Mouse (Mus musculus) neural tube, embryonic 12.5 days (tissue): ENCODE results near the gene Tmtc2. TPM values are rescaled to one million over a fixed set of nuclear protein-coding genes. Genes with fewer than 3 reads are reported as not detected.

Experiments
- ATAC-seq: fragments of 200-750 bp; cut with Nextera tagmentation; 2 replicates; pipeline ENCODE4 v1.8.0; 2017; ENCODE audit warnings: low read depth, mild to moderate bottlenecking, moderate TSS enrichment, moderate library complexity; ENCODE audit not compliant: low FRiP score
- H3K27ac ChIP-seq: fragments of 300-500 bp; sonication (generic); 2 replicates; pipeline ENCODE4 v1.5.1; 2016
- H3K27me3 ChIP-seq: fragments of 300-500 bp; sonication (generic); replicated peaks from 2 replicates; pipeline ENCODE4 v1.6.1; 2016; ENCODE audit warnings: mild to moderate bottlenecking
- H3K36me3 ChIP-seq: fragments of 300-500 bp; sonication (generic); 2 replicates; pipeline ENCODE4 v1.6.1; 2016; ENCODE audit warnings: mild to moderate bottlenecking
- H3K4me1 ChIP-seq: fragments of 300-500 bp; sonication (generic); 2 replicates; pipeline ENCODE4 v1.6.1; 2016
- H3K4me2 ChIP-seq: fragments of 300-500 bp; sonication (generic); replicated peaks from 2 replicates; pipeline ENCODE4 v1.6.1; 2016; ENCODE audit warnings: mild to moderate bottlenecking
- H3K4me3 ChIP-seq: fragments of 300-500 bp; sonication (generic); 2 replicates; pipeline ENCODE4 v1.5.1; 2016
- H3K9ac ChIP-seq: fragments of 300-500 bp; sonication (generic); 2 replicates; pipeline ENCODE4 v1.6.1; 2016; ENCODE audit warnings: mild to moderate bottlenecking
- H3K9me3 ChIP-seq: fragments of 300-500 bp; sonication (generic); 2 replicates; pipeline ENCODE4 v1.6.1; 2016; ENCODE audit warnings: mild to moderate bottlenecking
- WGBS: fragments of 180-500 bp; shearing (Covaris S2); methylation state at CpG from one replicate; pipeline ENCODE4 v1.1.7; 2016; 5-methylcytosine and 5-hydroxymethylcytosine counted together
- polyA plus RNA-seq: library from polyadenylated mRNA; unstranded; fragments of >200 nt; fragmentation: Nextera tagmentation; extraction: Ambion mirVana; gene quantifications from 2 replicates; pipeline ENCODE4 v1.2.1, GENCODE M21; 2016

Tmtc2 gene
- polyA plus RNA-seq, 1 experiment from 2014 or later, result 16.2 TPM

GRCm38 (mm10) chr10:105509146-105509895 is 64.9 kb downstream of the Tmtc2 start:
- Histone ChIP-seq H3K9me3 (no peaks in the 10 kb centered on the region), H3K9ac (peak overlapping the region; percentile 5; the same call in 1 of the 2 replicates), H3K27me3 (no peaks in the 10 kb centered on the region), H3K4me3 (peak overlapping the region; percentile 7; the same call in 1 of the 2 replicates), H3K4me1 (peaks cover 25% of the 10 kb centered on the region), H3K27ac (no peak overlapping the region), H3K36me3 (peaks cover 4% of the 10 kb centered on the region; the same call in 1 of the 2 replicates), H3K4me2 (peak overlapping the region; percentile 52)
- WGBS, result 33% methylated on average over 11 of the region's 12 CpGs
- ATAC-seq, result peak; percentile 46

- H3K9me3 ChIP-seq, result no peaks in the 10 kb centered on the region
- peaks cover 4% of the 10 kb centered on the region; the same call in 1 of the 2 replicates for H3K36me3 ChIP-seq
- no peak overlapping the region for H3K9ac ChIP-seq
- ATAC-seq, result no peak
- no peak overlapping the region for H3K4me2 ChIP-seq
- H3K27ac ChIP-seq, result no peak overlapping the region
- peaks cover 25% of the 10 kb centered on the region for H3K4me1 ChIP-seq
- 56% methylated on average over 3 of the region's 3 CpGs for WGBS
- no peak overlapping the region for H3K4me3 ChIP-seq
- no peaks in the 10 kb centered on the region for H3K27me3 ChIP-seq
Measured at GRCm38 (mm10) chr10:105507982-105508786, 66.1 kb downstream of the Tmtc2 start.

- H3K4me2 ChIP-seq, result no peak overlapping the region
- no peaks in the 10 kb centered on the region for H3K9me3 ChIP-seq
- H3K36me3 ChIP-seq, result peaks cover 4% of the 10 kb centered on the region; the same call in 1 of the 2 replicates
- no peak overlapping the region for H3K27ac ChIP-seq
- no peak overlapping the region for H3K4me3 ChIP-seq
- H3K4me1 ChIP-seq, result peaks cover 21% of the 10 kb centered on the region
- WGBS, result 90% methylated on average over 4 of the region's 4 CpGs
- no peaks in the 10 kb centered on the region for H3K27me3 ChIP-seq
- no peak overlapping the region for H3K9ac ChIP-seq
- no peak for ATAC-seq
Measured at GRCm38 (mm10) chr10:105506046-105506445, 68.2 kb downstream of the Tmtc2 start.

GRCm38 (mm10) chr10:105504472-105504871 is 69.8 kb downstream of the Tmtc2 start:
- WGBS, result 75% methylated on average over 2 of the region's 2 CpGs
- no peak for ATAC-seq
- no peak overlapping the region for H3K4me3 ChIP-seq
- H3K9me3 ChIP-seq, result no peaks in the 10 kb centered on the region
- H3K4me1 ChIP-seq, result peaks cover 6% of the 10 kb centered on the region
- H3K9ac ChIP-seq, result no peak overlapping the region
- no peak overlapping the region for H3K27ac ChIP-seq
- no peak overlapping the region for H3K4me2 ChIP-seq
- H3K36me3 ChIP-seq, result peaks cover 4% of the 10 kb centered on the region; the same call in 1 of the 2 replicates
- H3K27me3 ChIP-seq, result no peaks in the 10 kb centered on the region

- no peak overlapping the region for H3K4me2 ChIP-seq
- H3K9ac ChIP-seq, result no peak overlapping the region
- no peaks in the 10 kb centered on the region for H3K9me3 ChIP-seq
- no peaks in the 10 kb centered on the region for H3K4me1 ChIP-seq
- H3K27ac ChIP-seq, result no peak overlapping the region
- no peak for ATAC-seq
- H3K27me3 ChIP-seq, result no peaks in the 10 kb centered on the region
- H3K36me3 ChIP-seq, result peaks cover 4% of the 10 kb centered on the region; the same call in 1 of the 2 replicates
- H3K4me3 ChIP-seq, result no peak overlapping the region
- WGBS, result 61% methylated on average over 7 of the region's 7 CpGs
Measured at GRCm38 (mm10) chr10:105501736-105502135, 72.5 kb downstream of the Tmtc2 start.

- no peaks in the 10 kb centered on the region for H3K9me3 ChIP-seq
- no peak overlapping the region for H3K9ac ChIP-seq
- H3K36me3 ChIP-seq, result no peaks in the 10 kb centered on the region
- no peak overlapping the region for H3K27ac ChIP-seq
- 86% methylated on average over 4 of the region's 4 CpGs for WGBS
- no peaks in the 10 kb centered on the region for H3K27me3 ChIP-seq
- no peak overlapping the region for H3K4me2 ChIP-seq
- no peak for ATAC-seq
- no peaks in the 10 kb centered on the region for H3K4me1 ChIP-seq
- no peak overlapping the region for H3K4me3 ChIP-seq
Measured at GRCm38 (mm10) chr10:105500482-105500881, 73.8 kb downstream of the Tmtc2 start.

GRCm38 (mm10) chr10:105495248-105495647 is 79.0 kb downstream of the Tmtc2 start:
- 81% methylated on average over 6 of the region's 6 CpGs for WGBS

GRCm38 (mm10) chr10:105492485-105492884 is 81.8 kb downstream of the Tmtc2 start:
- Histone ChIP-seq H3K4me1 (no peaks in the 10 kb centered on the region), H3K4me2 (no peak overlapping the region), H3K9ac (no peak overlapping the region), H3K4me3 (no peak overlapping the region), H3K27ac (no peak overlapping the region), H3K27me3 (no peaks in the 10 kb centered on the region), H3K9me3 (no peaks in the 10 kb centered on the region), H3K36me3 (no peaks in the 10 kb centered on the region)
- ATAC-seq, result no peak
- whole genome bisulfite sequencing, result 41% methylated on average over 4 of the region's 4 CpGs

More at GRCm38 (mm10) chr10:105495248-105495647, 79.0 kb downstream of the Tmtc2 start:
- H3K27me3 ChIP-seq, result no peaks in the 10 kb centered on the region
- no peak overlapping the region for H3K4me3 ChIP-seq
- H3K4me1 ChIP-seq, result no peaks in the 10 kb centered on the region
- H3K27ac ChIP-seq, result no peak overlapping the region
- H3K4me2 ChIP-seq, result no peak overlapping the region
- no peak overlapping the region for H3K9ac ChIP-seq
- ATAC-seq, result no peak
- no peaks in the 10 kb centered on the region for H3K9me3 ChIP-seq
- no peaks in the 10 kb centered on the region for H3K36me3 ChIP-seq

GRCm38 (mm10) chr10:105490748-105491147 is 83.5 kb downstream of the Tmtc2 start:
- Histone ChIP-seq H3K36me3 (no peaks in the 10 kb centered on the region), H3K9ac (no peak overlapping the region), H3K9me3 (no peaks in the 10 kb centered on the region), H3K4me3 (no peak overlapping the region), H3K27ac (no peak overlapping the region), H3K27me3 (no peaks in the 10 kb centered on the region), H3K4me1 (0 out of 2 replicates have a peak, but pooled peaks cover 4% of the 10 kb centered on the region), H3K4me2 (no peak overlapping the region)
- ATAC-seq, result no peak
- WGBS, result 80% methylated on average over 4 of the region's 4 CpGs

- Histone ChIP-seq H3K4me1 (0 out of 2 replicates have a peak, but pooled peaks cover 4% of the 10 kb centered on the region), H3K9me3 (no peaks in the 10 kb centered on the region), H3K4me3 (no peak overlapping the region), H3K27ac (no peak overlapping the region), H3K9ac (no peak overlapping the region), H3K27me3 (no peaks in the 10 kb centered on the region), H3K36me3 (no peaks in the 10 kb centered on the region), H3K4me2 (no peak overlapping the region)
- peak; percentile 79 for ATAC-seq
- 43% methylated on average over 14 of the region's 14 CpGs for WGBS
Measured at GRCm38 (mm10) chr10:105489970-105490735, 84.1 kb downstream of the Tmtc2 start.

GRCm38 (mm10) chr10:105486977-105487376 is 87.3 kb downstream of the Tmtc2 start:
- Histone ChIP-seq H3K27ac (no peak overlapping the region), H3K9ac (no peak overlapping the region), H3K4me2 (no peak overlapping the region), H3K36me3 (no peaks in the 10 kb centered on the region), H3K9me3 (no peaks in the 10 kb centered on the region), H3K27me3 (no peaks in the 10 kb centered on the region), H3K4me1 (peaks cover 11% of the 10 kb centered on the region), H3K4me3 (no peak overlapping the region)
- ATAC-seq, result no peak
- 30% methylated on average over 4 of the region's 4 CpGs for WGBS
